Mouse (Mus musculus) stomach, embryonic 15.5 days (tissue): ENCODE measurements around the gene Taldo1. TPM values are rescaled to one million over a fixed set of nuclear protein-coding genes. Genes with fewer than 3 reads are reported as not detected.

Experiments used
- ATAC-seq: fragments of 200-750 bp; cut with Nextera tagmentation; 2 replicates; pipeline ENCODE4 v1.8.0; 2017; ENCODE audit warnings: low read depth, moderate number of reproducible peaks, moderate TSS enrichment; ENCODE audit not compliant: insufficient read depth, low FRiP score
- H3K27ac ChIP-seq: fragments of 300-500 bp; sonication (generic); 2 replicates; pipeline ENCODE4 v1.5.1; 2015; ENCODE audit warnings: mild to moderate bottlenecking, inconsistent platforms
- H3K27me3 ChIP-seq: fragments of 300-500 bp; sonication (generic); replicated peaks from 2 replicates; pipeline ENCODE4 v1.6.1; 2015; ENCODE audit warnings: inconsistent platforms
- H3K36me3 ChIP-seq: fragments of 300-500 bp; sonication (generic); 2 replicates; pipeline ENCODE4 v1.6.1; 2015; ENCODE audit warnings: inconsistent platforms
- H3K4me1 ChIP-seq: fragments of 300-500 bp; sonication (generic); 2 replicates; pipeline ENCODE4 v1.6.1; 2015; ENCODE audit warnings: inconsistent platforms
- H3K4me2 ChIP-seq: fragments of 300-500 bp; sonication (generic); 2 replicates; pipeline ENCODE4 v1.6.1; 2015; ENCODE audit warnings: mild to moderate bottlenecking, inconsistent platforms
- H3K4me3 ChIP-seq: fragments of 300-500 bp; sonication (generic); replicated peaks from 2 replicates; pipeline ENCODE4 v1.5.1; 2015; ENCODE audit warnings: inconsistent platforms
- H3K9ac ChIP-seq: fragments of 300-500 bp; sonication (generic); 2 replicates; pipeline ENCODE4 v1.6.1; 2015; ENCODE audit warnings: inconsistent platforms
- H3K9me3 ChIP-seq: fragments of 300-500 bp; sonication (generic); 2 replicates; pipeline ENCODE4 v1.6.1; 2016; ENCODE audit warnings: inconsistent platforms
- WGBS: fragments of 180-500 bp; shearing (Covaris S2); methylation state at CpG from one replicate; pipeline ENCODE4 v1.1.7; 2015; 5-methylcytosine and 5-hydroxymethylcytosine counted together
- polyA plus RNA-seq: library from polyadenylated mRNA; unstranded; fragments of >200 nt; fragmentation: Nextera tagmentation; extraction: Ambion mirVana; gene quantifications from 2 replicates; pipeline ENCODE4 v1.2.1, GENCODE M21; 2015

Gene Taldo1
- polyA plus RNA-seq, 1 experiment from 2014 or later, result 347 TPM

DNA sequence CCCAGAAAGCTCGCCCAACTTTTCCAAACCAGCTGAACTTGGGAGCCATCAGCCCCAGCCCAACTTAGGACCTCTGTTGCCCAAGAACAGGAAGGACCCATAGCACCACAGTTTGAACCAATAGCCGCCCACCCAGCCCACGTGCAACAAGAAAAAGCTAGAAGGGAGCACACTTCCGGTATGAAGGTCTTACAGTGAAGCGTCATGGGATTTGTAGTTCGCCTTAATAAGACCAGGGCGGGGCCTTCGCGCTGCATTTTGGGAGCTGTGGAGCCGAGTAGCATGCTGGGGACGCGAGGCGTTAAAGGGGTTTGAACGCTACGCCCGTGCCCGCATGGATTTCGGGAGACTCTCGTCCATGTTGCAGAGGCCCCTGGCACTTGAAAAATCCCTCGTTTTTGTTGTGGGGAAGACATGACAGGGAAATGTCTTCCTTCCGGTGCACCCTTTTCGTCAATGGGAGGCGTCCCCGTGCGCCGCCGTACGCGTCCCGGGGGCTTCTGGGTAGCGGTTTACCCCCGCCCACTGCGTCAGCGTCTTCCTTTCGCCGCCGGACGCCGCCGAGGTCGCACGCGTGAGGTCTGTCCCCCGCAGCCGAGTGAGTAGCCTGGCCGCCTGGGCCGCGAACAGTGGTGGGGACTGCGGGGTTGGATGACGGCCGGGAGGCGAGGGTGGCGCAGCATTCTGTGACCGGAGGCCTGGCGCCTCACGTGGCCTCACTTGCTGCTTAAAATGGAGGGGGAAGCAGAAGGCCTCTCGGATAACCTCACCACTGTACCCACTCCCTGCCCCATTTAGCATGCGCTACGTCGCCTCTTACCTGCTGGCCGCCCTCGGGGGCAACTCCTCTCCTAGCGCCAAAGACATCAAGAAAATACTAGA, 55.4 kb downstream of the Taldo1 start, which contains the start of gene Rplp2:
Rplp2 (plus strand) TSS at position 261 of the 882 bp plus-strand sequence.
- under 1% methylated on average over 63 of the region's 63 CpGs for WGBS
- peaks cover 21% of the 10 kb centered on the region for H3K4me1 ChIP-seq
- H3K4me3 ChIP-seq, result peak within 1 kb of the TSS; percentile 78
- H3K36me3 ChIP-seq, result peaks cover 11% of the 10 kb centered on the region
- peak; percentile 88 for ATAC-seq
- H3K4me2 ChIP-seq, result peak within 1 kb of the TSS; percentile 58
- H3K27me3 ChIP-seq, result no peaks in the 10 kb centered on the region
- peak within 1 kb of the TSS; percentile 89 for H3K27ac ChIP-seq
- H3K9me3 ChIP-seq, result no peaks in the 10 kb centered on the region
- H3K9ac ChIP-seq, result peak within 1 kb of the TSS; percentile 84

GRCm38 (mm10) chr7:141451928-141452327, 59.9 kb downstream of the Taldo1 start:
- H3K4me1 ChIP-seq, result peaks cover 20% of the 10 kb centered on the region
- H3K9ac ChIP-seq, result no peak overlapping the region
- H3K4me3 ChIP-seq, result no peak overlapping the region
- no peaks in the 10 kb centered on the region for H3K27me3 ChIP-seq
- peaks cover 11% of the 10 kb centered on the region for H3K36me3 ChIP-seq
- H3K9me3 ChIP-seq, result no peaks in the 10 kb centered on the region
- ATAC-seq, result no peak
- no peak overlapping the region for H3K4me2 ChIP-seq
- no peak overlapping the region for H3K27ac ChIP-seq

Other genes with a start within 250 kb of the Taldo1 start
- gene Rnh1, start 219.3 kb upstream of the Taldo1 start, polyA plus RNA-seq, result 206 and 215 TPM in 2 replicates
- 113 and 123 TPM in 2 replicates for gene Hras, start 198.2 kb upstream of the Taldo1 start, polyA plus RNA-seq
- 5.4 and 7.2 TPM in 2 replicates for gene Lrrc56, start 198.0 kb upstream of the Taldo1 start, polyA plus RNA-seq
- 2.8 and 2.9 TPM in 2 replicates for gene Lmntd2, start 178.1 kb upstream of the Taldo1 start, polyA plus RNA-seq
- gene Rassf7, start 176.3 kb upstream of the Taldo1 start, polyA plus RNA-seq, result 67.7 and 73.3 TPM in 2 replicates
- gene Phrf1, start 163.4 kb upstream of the Taldo1 start, polyA plus RNA-seq, result 58.8 and 63.4 TPM in 2 replicates
- gene Irf7, start 125.7 kb upstream of the Taldo1 start, polyA plus RNA-seq, result 4.6 and 5.7 TPM in 2 replicates
- gene Cdhr5, start 115.4 kb upstream of the Taldo1 start, polyA plus RNA-seq, result 14.5 and 18.4 TPM in 2 replicates
- 44.2 and 48.8 TPM in 2 replicates for gene Sct, start 113.1 kb upstream of the Taldo1 start, polyA plus RNA-seq
- 0.19 and 0.28 TPM in 2 replicates for gene Drd4, start 100.2 kb upstream of the Taldo1 start, polyA plus RNA-seq
- 66.9 and 70.8 TPM in 2 replicates for gene Deaf1, start 64.5 kb upstream of the Taldo1 start, polyA plus RNA-seq
- 39.3 and 40.6 TPM in 2 replicates for gene Tmem80, start 64.5 kb upstream of the Taldo1 start, polyA plus RNA-seq
- gene Eps8l2, start 53.3 kb upstream of the Taldo1 start, polyA plus RNA-seq, result 59.6 and 59.7 TPM in 2 replicates
- 51.1 and 53.0 TPM in 2 replicates for gene Gatd1, start 21.9 kb downstream of the Taldo1 start, polyA plus RNA-seq
- 2.5 TPM in 2 replicates for gene Cend1, start 37.3 kb downstream of the Taldo1 start, polyA plus RNA-seq
- 26.9 and 27.2 TPM in 2 replicates for gene Slc25a22, start 45.7 kb downstream of the Taldo1 start, polyA plus RNA-seq
- 8.5 and 8.6 TPM in 2 replicates for gene Pidd1, start 51.8 kb downstream of the Taldo1 start, polyA plus RNA-seq
- gene Rplp2, start 55.2 kb downstream of the Taldo1 start, polyA plus RNA-seq, result 1,278 and 1,319 TPM in 2 replicates
- gene Pnpla2, start 63.0 kb downstream of the Taldo1 start, polyA plus RNA-seq, result 33.5 and 34.6 TPM in 2 replicates
- gene Cracr2b, start 68.9 kb downstream of the Taldo1 start, polyA plus RNA-seq, result 27.5 and 32.8 TPM in 2 replicates
- 25.6 and 26.6 TPM in 2 replicates for gene Cd151, start 75.2 kb downstream of the Taldo1 start, polyA plus RNA-seq
- gene Polr2l, start 82.9 kb downstream of the Taldo1 start, polyA plus RNA-seq, result 67.3 and 71.6 TPM in 2 replicates
- gene Tspan4, start 83.0 kb downstream of the Taldo1 start, polyA plus RNA-seq, result 69.8 and 72.8 TPM in 2 replicates
- 50.7 and 58.0 TPM in 2 replicates for gene Chid1, start 147.7 kb downstream of the Taldo1 start, polyA plus RNA-seq
- 78.4 TPM in 2 replicates for gene Ap2a2, start 170.0 kb downstream of the Taldo1 start, polyA plus RNA-seq